Mouse (Mus musculus) adipocyte (in vitro differentiated cells): Measurements from ENCODE around the gene Mbtd1.

Source experiments
- DNase-seq: peaks from one replicate; pipeline ENCODE4 v3.0.0-alpha.2; 2016; ENCODE audit warnings: low spot score

Gene Mbtd1

GRCm38 (mm10) chr11:93987625-93988327 lies 102.1 kb downstream of the Mbtd1 start:
- peak; percentile 61 for DNase-seq

- peak; percentile 37 for DNase-seq
Observed at GRCm38 (mm10) chr11:93988328-93989062, 102.8 kb downstream of the Mbtd1 start.

GRCm38 (mm10) chr11:93994531-93994930 lies 108.9 kb downstream of the Mbtd1 start:
- DNase-seq, result no peak

- peak; percentile 92 for DNase-seq
Observed at GRCm38 (mm10) chr11:93995111-93995719, 109.6 kb downstream of the Mbtd1 start.

GRCm38 (mm10) chr11:93995720-93996305 lies 110.2 kb downstream of the Mbtd1 start, which contains the start of gene Spag9:
TSS of gene Spag9 (plus strand) at chr11:93996091.
- peak; percentile 96 for DNase-seq
